Mouse (Mus musculus) liver, adult (tissue): ENCODE measurements around the gene Frk.

Source experiments
- GATA4 ChIP-seq: IDR thresholded peaks from 2 replicates; pipeline ENCODE4 v1.6.1; 2014; ENCODE audit warnings: mild to moderate bottlenecking, low read length; ENCODE audit not compliant: insufficient replicate concordance

Gene Frk

DNA sequence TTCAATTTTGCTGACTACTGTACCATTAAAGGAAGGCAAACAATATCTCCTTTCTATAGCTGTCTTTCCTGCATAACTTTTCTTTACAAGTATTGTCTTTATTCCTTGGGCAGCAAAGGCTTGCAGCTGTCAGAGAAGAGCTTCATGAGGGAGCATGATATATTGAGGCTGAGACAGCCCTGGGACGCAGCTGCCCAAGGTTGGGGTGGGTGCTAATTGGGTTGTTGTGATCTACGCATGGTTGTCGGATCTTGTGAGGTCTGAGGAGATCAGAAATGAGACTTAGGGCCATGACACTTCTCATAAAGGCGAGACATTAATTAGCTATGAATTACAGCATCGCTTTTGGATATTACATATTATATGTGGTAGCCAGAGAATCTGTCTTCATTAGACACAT, 67.4 kb downstream of the Frk start:
- TF ChIP-seq GATA4, result no peak

- no peak for TF ChIP-seq GATA4
Measured at GRCm38 (mm10) chr10:34551636-34552035, 68.4 kb downstream of the Frk start.

- TF ChIP-seq GATA4, result no peak
Measured at GRCm38 (mm10) chr10:34563518-34564176, 80.4 kb downstream of the Frk start.

GRCm38 (mm10) chr10:34615474-34615873, 132.3 kb downstream of the Frk start:
- no peak for TF ChIP-seq GATA4

GRCm38 (mm10) chr10:34617216-34617615, 134.0 kb downstream of the Frk start:
- TF ChIP-seq GATA4, result no peak

DNA sequence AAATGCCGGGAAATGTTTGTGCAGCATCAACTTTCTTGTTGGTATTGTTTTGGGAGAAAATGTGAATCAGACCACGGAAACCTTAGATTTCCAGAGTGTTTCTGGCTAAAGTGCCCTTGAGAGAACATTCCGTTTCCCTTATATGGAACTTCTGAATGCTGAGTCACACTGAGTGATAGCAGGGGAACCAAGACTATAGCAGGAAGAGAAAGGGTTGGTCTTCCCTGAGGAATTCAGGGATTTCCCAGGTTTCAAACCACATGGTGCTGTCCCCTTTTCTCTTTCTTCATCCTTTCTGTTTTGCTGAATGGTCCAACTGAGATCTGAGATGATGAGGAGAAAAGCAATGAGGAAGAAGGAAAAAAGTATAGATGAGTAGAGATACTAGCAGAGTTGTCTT, 135.3 kb downstream of the Frk start:
- no peak for TF ChIP-seq GATA4

- no peak for TF ChIP-seq GATA4
Measured at GRCm38 (mm10) chr10:34638245-34638644, 155.0 kb downstream of the Frk start.
